Mouse (Mus musculus): ENCODE results near the gene Lcmt2. TPM values are rescaled to one million over a fixed set of nuclear protein-coding genes. Genes with fewer than 3 reads are reported as not detected.

Lcmt2 gene
- 10 to 100 TPM; 12.3 to 12.6 TPM for total RNA-seq (2023)

GRCm38 (mm10) chr2:121140018-121140882 lies at the start of gene Lcmt2, which contains the start of gene Adal:
TSS of gene Lcmt2 (minus strand) at chr2:121140653.
TSS of gene Adal (plus strand) at chr2:121140428.

GRCm38 (mm10) chr2:121170980-121171742 lies 30.7 kb upstream of the Lcmt2 start, which contains the start of gene Zscan29:
TSS of gene Zscan29 (minus strand) at chr2:121171125.

GRCm38 (mm10) chr2:121170481-121170971 lies 30.1 kb upstream of the Lcmt2 start, which contains the start of gene Tubgcp4:
TSS of gene Tubgcp4 (plus strand) at chr2:121170654.

GRCm38 (mm10) chr2:121109695-121110094 lies 30.8 kb downstream of the Lcmt2 start, which contains the start of gene Tgm7:
TSS of gene Tgm7 (minus strand) at chr2:121109795.

GRCm38 (mm10) chr2:121085480-121086185 lies 54.8 kb downstream of the Lcmt2 start, which contains the start of gene Tgm5:
TSS of gene Tgm5 (minus strand) at chr2:121085841.

Other genes with a start within 250 kb of the Lcmt2 start
- 10 to 100 TPM; 71.3 to 77.8 TPM for gene Ubr1, start 169.9 kb downstream of the Lcmt2 start, total RNA-seq (2023)
- gene Tmem62, start 163.6 kb downstream of the Lcmt2 start, total RNA-seq (2023): 10 to 100 TPM; 24.7 to 35.5 TPM
- 10 to 100 TPM; 92.5 to 98.8 TPM for gene Ccndbp1, start 132.2 kb downstream of the Lcmt2 start, total RNA-seq (2023)
- not detected for gene Epb42, start 103.6 kb downstream of the Lcmt2 start, total RNA-seq (2023)
- gene Tgm5, start 54.8 kb downstream of the Lcmt2 start, total RNA-seq (2023): not detected
- not detected for gene Tgm7, start 30.9 kb downstream of the Lcmt2 start, total RNA-seq (2023)
- 10 to 100 TPM; 20.4 to 27.6 TPM for gene Adal, start 225 bp downstream of the Lcmt2 start, total RNA-seq (2023)
- 10 to 100 TPM; 76.9 to 79.4 TPM for gene Tubgcp4, start 30.0 kb upstream of the Lcmt2 start, total RNA-seq (2023)
- 10 to 100 TPM; 33.2 to 34.3 TPM for gene Zscan29, start 30.5 kb upstream of the Lcmt2 start, total RNA-seq (2023)
- 10 to 100 TPM; 74.6 to 88.4 TPM for gene Trp53bp1, start 130.8 kb upstream of the Lcmt2 start, total RNA-seq (2023)
- gene Map1a, start 148.9 kb upstream of the Lcmt2 start, total RNA-seq (2023): under 1 TPM; 0.09 to 0.12 TPM
- 10 to 100 TPM; 15.7 to 22.4 TPM for gene Ppip5k1, start 214.7 kb upstream of the Lcmt2 start, total RNA-seq (2023)
- gene Ckmt1, start 217.1 kb upstream of the Lcmt2 start, total RNA-seq (2023): not detected
- gene Strc, start 246.5 kb upstream of the Lcmt2 start, total RNA-seq (2023): under 1 TPM; 0.67 to 0.98 TPM

Measured in T-cell, adult 66 days (primary cell).